Mouse (Mus musculus) kidney, embryonic 14.5 days (tissue): ENCODE measurements around the gene Iqschfp. TPM values are rescaled to one million over a fixed set of nuclear protein-coding genes. Genes with fewer than 3 reads are reported as not detected.

Experiments used
- ATAC-seq: fragments of 200-750 bp; cut with Nextera tagmentation; 2 replicates; pipeline ENCODE4 v1.8.0; 2017; ENCODE audit warnings: moderate number of reproducible peaks, mild to moderate bottlenecking, moderate TSS enrichment, moderate library complexity; ENCODE audit not compliant: low FRiP score, low TSS enrichment
- H3K27ac ChIP-seq: fragments of 300-500 bp; sonication (generic); 2 replicates; pipeline ENCODE4 v1.5.1; 2014; ENCODE audit warnings: low read depth, mild to moderate bottlenecking, low read length, moderate library complexity, mixed read lengths
- H3K27me3 ChIP-seq: fragments of 300-500 bp; sonication (generic); 2 replicates; pipeline ENCODE4 v1.6.1; 2014; ENCODE audit warnings: mild to moderate bottlenecking, low read length; ENCODE audit not compliant: control insufficient read depth, insufficient read depth
- H3K36me3 ChIP-seq: fragments of 300-500 bp; sonication (generic); 2 replicates; pipeline ENCODE4 v1.6.1; 2014; ENCODE audit warnings: low read length, mixed read lengths; ENCODE audit not compliant: control insufficient read depth, insufficient read depth
- H3K4me1 ChIP-seq: fragments of 300-500 bp; sonication (generic); 2 replicates; pipeline ENCODE4 v1.6.1; 2014; ENCODE audit warnings: low read length, mixed read lengths; ENCODE audit not compliant: control insufficient read depth, insufficient read depth
- H3K4me2 ChIP-seq: fragments of 300-500 bp; sonication (generic); replicated peaks from 2 replicates; pipeline ENCODE4 v1.6.1; 2014; ENCODE audit warnings: low read depth, mild to moderate bottlenecking, low read length
- H3K4me3 ChIP-seq: fragments of 300-500 bp; sonication (generic); 2 replicates; pipeline ENCODE4 v1.5.1; 2014; ENCODE audit warnings: mild to moderate bottlenecking, low read length
- H3K9ac ChIP-seq: fragments of 300-500 bp; sonication (generic); 2 replicates; pipeline ENCODE4 v1.6.1; 2014; ENCODE audit warnings: low read depth, mild to moderate bottlenecking, low read length, moderate library complexity
- H3K9me3 ChIP-seq: fragments of 300-500 bp; sonication (generic); 2 replicates; pipeline ENCODE4 v1.6.1; 2016; ENCODE audit warnings: low read length; ENCODE audit not compliant: control insufficient read depth
- WGBS: fragments of 180-500 bp; shearing (Covaris S2); extraction: QIAGEN DNeasy Blood & Tissue Kit; methylation state at CpG from one replicate; pipeline ENCODE4 v1.1.7; 2014; 5-methylcytosine and 5-hydroxymethylcytosine counted together
- polyA plus RNA-seq: library from polyadenylated mRNA; unstranded; fragments of >200 nt; fragmentation: Nextera tagmentation; extraction: Ambion mirVana; gene quantifications from 2 replicates; pipeline ENCODE4 v1.2.1, GENCODE M21; 2014

The Iqschfp gene
- polyA plus RNA-seq, 1 experiment from 2014 or later = not detected

DNA sequence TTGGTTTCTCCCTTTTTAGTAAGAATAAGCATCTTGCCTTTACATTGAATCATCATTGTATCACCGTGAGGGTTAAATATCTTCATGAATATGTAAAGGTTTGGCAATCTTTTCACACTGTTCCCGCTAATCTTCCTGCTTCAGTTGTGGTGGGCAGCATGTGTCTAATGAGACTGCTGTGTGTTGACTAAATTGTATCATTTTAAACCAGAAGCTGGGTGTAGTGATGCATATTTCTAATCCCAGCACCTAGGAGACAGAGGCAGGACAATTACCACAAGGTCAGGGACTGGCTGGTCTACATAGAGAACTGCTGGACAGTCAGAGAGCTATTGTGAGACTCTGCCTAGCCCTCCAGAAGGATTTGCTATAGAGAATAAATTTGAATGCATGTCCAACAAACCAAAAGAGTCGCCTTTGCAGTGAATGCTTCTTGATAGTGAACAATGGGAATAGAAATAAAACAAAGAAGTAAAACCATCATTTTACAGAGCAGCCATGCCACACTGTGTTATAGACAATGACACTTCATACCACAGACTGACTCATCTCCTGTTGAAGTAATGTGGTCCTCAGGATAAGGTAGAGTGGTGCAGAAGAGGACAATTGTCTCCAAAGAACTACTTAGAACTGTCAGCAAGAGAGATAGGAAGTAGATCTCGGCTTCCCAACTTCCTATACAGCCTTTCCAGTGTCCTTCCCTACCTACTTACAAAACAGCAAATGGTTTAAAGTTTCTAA, 310.3 kb downstream of the Iqschfp start:
- H3K4me3 ChIP-seq = no peak overlapping the region
- ATAC-seq = no peak
- no peak overlapping the region for H3K4me2 ChIP-seq
- no peaks in the 10 kb centered on the region for H3K9me3 ChIP-seq
- H3K4me1 ChIP-seq = no peaks in the 10 kb centered on the region
- H3K9ac ChIP-seq = no peak overlapping the region
- 79% methylated on average over 4 of the region's 4 CpGs for WGBS
- no peak overlapping the region for H3K27ac ChIP-seq
- H3K27me3 ChIP-seq = no peaks in the 10 kb centered on the region
- no peaks in the 10 kb centered on the region for H3K36me3 ChIP-seq

GRCm38 (mm10) chr3:68203934-68204467, 312.0 kb downstream of the Iqschfp start:
- no peak for ATAC-seq
- Histone ChIP-seq H3K36me3 (no peaks in the 10 kb centered on the region), H3K27ac (no peak overlapping the region), H3K27me3 (no peaks in the 10 kb centered on the region), H3K4me3 (no peak overlapping the region), H3K4me1 (no peaks in the 10 kb centered on the region), H3K9me3 (no peaks in the 10 kb centered on the region), H3K4me2 (no peak overlapping the region), H3K9ac (no peak overlapping the region)
- WGBS = 70% methylated on average over 4 of the region's 4 CpGs

GRCm38 (mm10) chr3:68210422-68210821, 318.4 kb downstream of the Iqschfp start:
- H3K36me3 ChIP-seq = no peaks in the 10 kb centered on the region
- no peak overlapping the region for H3K4me3 ChIP-seq
- H3K4me1 ChIP-seq = no peaks in the 10 kb centered on the region
- no peak for ATAC-seq
- H3K27ac ChIP-seq = no peak overlapping the region
- no peaks in the 10 kb centered on the region for H3K27me3 ChIP-seq
- WGBS = 83% methylated on average over 4 of the region's 4 CpGs
- H3K4me2 ChIP-seq = no peak overlapping the region
- no peaks in the 10 kb centered on the region for H3K9me3 ChIP-seq
- H3K9ac ChIP-seq = no peak overlapping the region

DNA sequence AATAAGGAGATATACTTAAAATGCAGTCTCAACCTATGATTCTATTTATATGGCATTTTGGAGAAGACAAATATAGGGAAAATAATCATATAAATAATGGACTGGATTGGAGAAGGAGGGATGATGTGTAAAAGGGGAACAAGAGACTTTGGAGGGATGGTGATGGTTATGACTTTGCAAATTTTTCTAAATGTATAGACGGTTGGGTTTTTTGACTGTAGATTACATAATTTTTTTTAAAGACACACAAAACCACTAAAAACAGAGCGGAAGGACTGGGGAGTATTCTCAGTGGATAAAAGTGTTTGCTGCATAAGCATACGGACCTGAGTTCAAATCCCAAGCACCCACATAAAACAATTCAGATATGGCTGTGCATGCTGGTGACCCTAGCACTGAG, 329.4 kb downstream of the Iqschfp start:
- Histone ChIP-seq H3K4me3 (no peak overlapping the region), H3K27me3 (no peaks in the 10 kb centered on the region), H3K4me2 (no peak overlapping the region), H3K9ac (no peak overlapping the region), H3K27ac (no peak overlapping the region), H3K36me3 (no peaks in the 10 kb centered on the region), H3K4me1 (no peaks in the 10 kb centered on the region), H3K9me3 (no peaks in the 10 kb centered on the region)
- ATAC-seq = no peak
- 93% methylated on average over 3 of the region's 3 CpGs for WGBS

- H3K4me2 ChIP-seq = no peak overlapping the region
- no peaks in the 10 kb centered on the region for H3K4me1 ChIP-seq
- H3K27me3 ChIP-seq = no peaks in the 10 kb centered on the region
- ATAC-seq = no peak
- no peak overlapping the region for H3K9ac ChIP-seq
- no peaks in the 10 kb centered on the region for H3K36me3 ChIP-seq
- 97% methylated on average over 2 of the region's 2 CpGs for WGBS
- no peak overlapping the region for H3K27ac ChIP-seq
- no peaks in the 10 kb centered on the region for H3K9me3 ChIP-seq
- H3K4me3 ChIP-seq = no peak overlapping the region
Observed at GRCm38 (mm10) chr3:68239887-68240286, 347.9 kb downstream of the Iqschfp start.

DNA sequence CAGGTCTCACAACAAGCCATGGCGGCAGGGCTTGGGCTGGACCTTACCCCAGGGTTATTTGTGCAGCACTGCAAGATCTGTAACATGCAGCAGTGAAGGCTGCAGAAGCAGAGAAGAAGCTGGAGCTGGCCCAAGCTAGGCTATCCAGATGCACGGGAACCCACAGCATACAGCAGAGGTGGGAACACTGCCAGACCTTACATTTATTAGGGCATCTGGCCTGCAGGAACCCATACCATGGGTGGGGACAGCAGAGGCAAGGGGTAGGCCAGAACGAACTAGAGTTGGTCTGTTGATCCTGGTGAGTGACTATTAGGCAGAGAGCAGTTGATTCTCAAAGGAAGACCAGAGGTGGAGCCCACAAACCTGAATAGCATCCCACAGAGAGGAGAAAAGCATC, 351.2 kb downstream of the Iqschfp start:
- no peak for ATAC-seq
- Histone ChIP-seq H3K4me3 (no peak overlapping the region), H3K4me1 (no peaks in the 10 kb centered on the region), H3K36me3 (no peaks in the 10 kb centered on the region), H3K27ac (no peak overlapping the region), H3K9ac (no peak overlapping the region), H3K9me3 (no peaks in the 10 kb centered on the region), H3K27me3 (no peaks in the 10 kb centered on the region), H3K4me2 (no peak overlapping the region)
- WGBS = 86% methylated on average over 3 of the region's 3 CpGs

DNA sequence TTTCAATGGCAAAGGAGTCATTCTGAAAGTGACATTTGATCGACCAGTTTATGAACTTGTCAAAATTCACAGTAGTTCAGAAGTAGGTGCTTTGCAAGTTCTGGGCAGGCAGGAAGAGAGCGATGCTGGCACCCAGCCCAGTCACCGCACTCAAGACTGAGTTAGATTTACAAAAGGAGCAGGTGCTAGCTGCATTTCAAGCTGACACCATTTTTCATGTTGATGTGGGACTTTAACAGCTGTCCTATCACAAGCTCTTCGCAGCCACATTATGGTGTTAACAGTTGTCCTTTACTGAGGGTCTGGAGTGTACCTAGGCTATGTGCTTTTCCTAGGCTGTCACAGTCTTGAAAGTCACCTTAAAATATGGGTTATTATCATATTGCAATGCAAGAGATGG, 354.1 kb downstream of the Iqschfp start:
- no peak overlapping the region for H3K9ac ChIP-seq
- no peak for ATAC-seq
- H3K4me2 ChIP-seq = no peak overlapping the region
- H3K27me3 ChIP-seq = no peaks in the 10 kb centered on the region
- H3K27ac ChIP-seq = no peak overlapping the region
- no peaks in the 10 kb centered on the region for H3K36me3 ChIP-seq
- no peak overlapping the region for H3K4me3 ChIP-seq
- 73% methylated on average over 4 of the region's 4 CpGs for WGBS
- no peaks in the 10 kb centered on the region for H3K9me3 ChIP-seq
- H3K4me1 ChIP-seq = no peaks in the 10 kb centered on the region

- Histone ChIP-seq H3K9me3 (no peaks in the 10 kb centered on the region), H3K4me2 (no peak overlapping the region), H3K36me3 (no peaks in the 10 kb centered on the region), H3K4me3 (no peak overlapping the region), H3K4me1 (no peaks in the 10 kb centered on the region), H3K27me3 (no peaks in the 10 kb centered on the region), H3K27ac (no peak overlapping the region), H3K9ac (no peak overlapping the region)
- no peak for ATAC-seq
- 67% methylated on average over 2 of the region's 2 CpGs for WGBS
Observed at GRCm38 (mm10) chr3:68250589-68250988, 358.6 kb downstream of the Iqschfp start.

GRCm38 (mm10) chr3:68252335-68252734, 360.3 kb downstream of the Iqschfp start:
- H3K27ac ChIP-seq = no peak overlapping the region
- H3K4me3 ChIP-seq = no peak overlapping the region
- no peak overlapping the region for H3K4me2 ChIP-seq
- no peaks in the 10 kb centered on the region for H3K36me3 ChIP-seq
- no peak for ATAC-seq
- no peaks in the 10 kb centered on the region for H3K4me1 ChIP-seq
- no peak overlapping the region for H3K9ac ChIP-seq
- H3K27me3 ChIP-seq = no peaks in the 10 kb centered on the region
- H3K9me3 ChIP-seq = no peaks in the 10 kb centered on the region
- WGBS = 68% methylated on average over 1 of the region's 1 CpGs
